Mouse (Mus musculus) splenic B cell, adult 2 months (primary cell): ENCODE data around the gene Gm29609.

Experiments used
- DNase-seq: peaks from one replicate; pipeline ENCODE4 v3.0.0-alpha.2; 2011; ENCODE audit warnings: low read depth, low spot score
- H3K27me3 ChIP-seq: 2 replicates; pipeline ENCODE4 v1.6.1; 2012; ENCODE audit warnings: mild to moderate bottlenecking, low read length, moderate library complexity, mixed read lengths; ENCODE audit not compliant: control insufficient read depth, poor library complexity, insufficient read depth, severe bottlenecking
- H3K36me3 ChIP-seq: 2 replicates; pipeline ENCODE4 v1.6.1; 2012; ENCODE audit warnings: mild to moderate bottlenecking, low read length, moderate library complexity, mixed read lengths; ENCODE audit not compliant: control insufficient read depth, poor library complexity, insufficient read depth, severe bottlenecking

Gene Gm29609

DNA sequence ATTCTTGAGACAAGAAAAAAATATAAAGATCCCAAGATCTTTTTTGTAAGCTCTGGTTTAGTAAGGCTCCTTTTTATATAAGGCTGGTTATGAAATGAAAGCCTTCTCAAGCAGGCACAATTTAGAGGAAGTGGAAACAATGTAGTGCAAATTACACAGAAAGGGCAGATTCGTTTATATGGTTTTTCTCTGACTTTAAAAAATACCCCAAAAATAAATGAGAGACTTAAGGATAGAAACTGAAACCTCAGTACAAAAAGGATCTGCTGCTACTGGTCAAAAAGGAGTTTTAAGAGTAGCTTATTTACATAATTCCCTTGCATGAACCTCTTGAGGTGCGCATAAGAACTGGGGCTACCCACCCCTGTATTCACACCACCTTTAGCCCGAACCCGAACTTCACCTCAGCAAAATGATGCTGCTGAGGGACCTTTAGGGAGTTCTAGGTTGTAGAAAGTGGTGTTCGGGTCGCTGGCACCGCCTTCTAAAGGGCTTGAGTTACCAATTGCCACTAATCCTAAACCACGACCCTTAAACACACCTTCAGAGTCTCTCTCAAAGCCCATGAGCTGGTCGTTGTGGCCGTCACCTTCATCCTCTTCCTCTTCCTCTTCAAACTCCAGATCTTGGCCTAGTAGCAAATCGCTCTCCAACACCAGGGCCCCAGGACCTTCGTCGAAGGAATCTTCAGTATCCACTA lies 21.5 kb upstream of the Gm29609 start:
- peaks cover 18% of the 10 kb centered on the region for H3K36me3 ChIP-seq
- H3K27me3 ChIP-seq = no peaks in the 10 kb centered on the region
- DNase-seq = peak; percentile 68

DNA sequence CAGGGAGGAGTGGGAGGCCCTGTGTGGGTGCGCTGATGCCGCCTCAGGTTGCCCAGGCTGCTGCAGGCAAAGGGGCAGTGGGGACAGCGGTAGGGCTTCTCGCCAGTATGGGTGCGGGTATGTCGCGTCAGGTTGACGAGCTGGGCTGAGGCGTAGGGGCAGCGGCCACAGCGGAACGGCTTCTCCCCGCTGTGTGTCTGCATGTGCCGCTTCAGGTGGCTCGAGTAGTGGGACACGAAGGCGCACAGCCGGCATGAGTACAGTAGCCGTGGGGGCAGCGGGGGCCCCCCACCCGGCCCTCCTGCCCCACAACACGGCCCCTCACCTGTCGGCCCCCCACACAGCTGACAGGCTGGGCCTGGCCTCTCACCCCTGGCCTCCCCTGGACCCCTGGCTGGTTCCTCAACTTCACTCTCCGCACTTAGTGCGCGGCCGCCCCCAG lies 20.6 kb upstream of the Gm29609 start:
- DNase-seq = peak; percentile 25
- no peaks in the 10 kb centered on the region for H3K27me3 ChIP-seq
- H3K36me3 ChIP-seq = peaks cover 19% of the 10 kb centered on the region

DNA sequence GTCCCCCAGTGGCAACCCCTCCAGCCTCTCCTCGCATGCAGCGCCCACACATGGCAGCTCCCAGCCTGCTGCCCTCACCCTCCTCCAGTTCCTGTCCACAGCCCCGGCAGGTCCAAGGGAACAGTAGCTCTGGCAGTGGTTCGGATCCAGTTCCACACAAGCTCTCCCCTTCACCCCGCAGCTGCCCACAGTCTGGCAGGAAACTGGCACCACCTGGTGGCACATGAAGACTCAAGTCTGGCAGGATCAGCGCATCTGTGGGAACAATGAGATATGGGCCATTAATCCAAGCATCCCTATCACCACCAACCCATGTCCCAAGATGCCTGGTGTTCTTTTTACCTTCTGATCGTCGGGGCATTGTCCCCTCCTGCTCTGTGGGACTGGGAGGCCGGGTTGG lies 20.2 kb upstream of the Gm29609 start:
- DNase-seq = no peak
- peaks cover 22% of the 10 kb centered on the region for H3K36me3 ChIP-seq

DNA sequence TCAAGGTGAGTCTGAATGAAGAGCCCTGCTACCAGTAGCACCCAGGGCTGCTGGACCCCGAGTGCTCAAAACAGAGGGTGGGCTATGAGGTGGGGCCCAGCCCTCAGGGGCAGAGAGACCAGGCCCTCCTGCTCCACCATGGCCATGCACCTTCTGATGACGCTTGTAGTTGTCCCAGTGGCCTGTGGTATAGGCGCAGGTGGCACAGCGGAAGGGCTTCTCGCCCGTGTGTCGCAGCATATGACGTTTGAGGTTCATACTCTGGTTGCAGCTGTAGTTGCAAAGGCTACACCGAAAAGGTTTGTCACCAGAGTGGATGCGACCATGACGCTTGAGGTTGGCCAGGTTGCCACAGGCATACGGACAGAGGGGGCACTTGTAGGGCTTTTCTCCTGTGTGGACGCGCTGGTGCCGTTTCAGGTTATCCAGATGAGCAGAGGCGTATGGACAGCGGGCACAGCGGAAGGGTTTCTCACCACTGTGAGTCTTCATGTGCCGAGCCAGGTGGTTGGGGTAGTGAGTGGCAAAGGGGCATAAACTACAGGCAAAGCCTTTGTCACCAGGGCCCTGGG lies 19.7 kb upstream of the Gm29609 start:
- peaks cover 22% of the 10 kb centered on the region for H3K36me3 ChIP-seq
- DNase-seq = no peak
- H3K27me3 ChIP-seq = no peaks in the 10 kb centered on the region

More for the DNA sequence above, 20.2 kb upstream of the Gm29609 start:
- H3K27me3 ChIP-seq = no peaks in the 10 kb centered on the region

DNA sequence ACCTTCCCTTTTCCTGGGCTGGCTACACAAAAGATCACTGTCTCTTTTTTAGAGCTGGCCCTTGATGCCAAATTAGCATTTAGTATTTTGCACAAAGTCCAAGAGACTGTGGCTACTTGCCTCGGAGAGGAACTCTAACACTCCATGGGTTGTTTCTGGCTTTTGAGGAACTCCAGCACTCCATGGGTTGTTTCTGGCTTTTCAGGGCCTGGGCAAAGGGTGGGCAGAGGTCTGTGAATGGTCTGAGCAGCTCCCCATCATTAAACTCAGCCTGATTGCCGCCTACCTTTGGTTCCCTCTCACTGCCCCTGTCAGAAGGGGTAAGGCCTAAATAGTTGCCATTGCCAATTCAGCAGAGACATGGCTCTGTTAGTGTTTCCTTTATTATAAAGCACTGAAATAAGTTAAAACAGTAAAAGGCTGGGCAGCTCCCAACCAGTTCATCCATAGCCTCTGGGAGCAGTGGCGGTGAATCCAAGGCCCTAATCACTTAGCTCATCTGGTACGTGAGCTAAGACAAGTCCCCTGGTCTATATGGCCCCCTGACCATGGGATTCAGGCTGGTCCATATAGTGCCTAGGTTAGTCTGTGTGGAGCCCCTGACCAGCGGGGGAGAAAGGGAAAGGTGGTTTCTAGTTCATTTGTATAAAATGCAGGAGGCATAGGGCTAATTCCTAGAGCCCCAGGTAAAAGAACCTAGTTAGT lies 19.1 kb upstream of the Gm29609 start:
- Histone ChIP-seq H3K36me3 (peaks cover 22% of the 10 kb centered on the region), H3K27me3 (no peaks in the 10 kb centered on the region)
- DNase-seq = no peak

DNA sequence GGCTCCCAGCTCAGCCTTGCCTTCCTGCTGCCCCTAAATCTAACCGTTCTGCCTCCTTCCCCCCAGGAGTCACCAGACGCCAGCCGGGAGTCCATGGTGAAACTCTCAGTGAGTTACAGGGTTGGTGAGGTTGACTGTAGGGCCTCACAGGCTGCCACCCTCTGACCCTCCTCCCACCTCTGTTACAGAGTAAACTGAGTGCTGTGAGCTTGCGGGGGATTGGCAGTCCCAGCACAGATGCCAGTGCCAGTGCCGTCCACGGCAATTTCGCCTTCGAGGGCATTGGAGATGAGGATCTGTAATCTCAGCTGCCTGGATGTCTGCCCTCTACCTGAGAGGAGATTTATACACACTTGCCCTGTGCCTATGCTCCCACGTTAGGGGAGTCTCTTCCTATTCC lies 18.5 kb upstream of the Gm29609 start:
- no peak for DNase-seq
- H3K36me3 ChIP-seq = peaks cover 21% of the 10 kb centered on the region
- H3K27me3 ChIP-seq = no peaks in the 10 kb centered on the region

DNA sequence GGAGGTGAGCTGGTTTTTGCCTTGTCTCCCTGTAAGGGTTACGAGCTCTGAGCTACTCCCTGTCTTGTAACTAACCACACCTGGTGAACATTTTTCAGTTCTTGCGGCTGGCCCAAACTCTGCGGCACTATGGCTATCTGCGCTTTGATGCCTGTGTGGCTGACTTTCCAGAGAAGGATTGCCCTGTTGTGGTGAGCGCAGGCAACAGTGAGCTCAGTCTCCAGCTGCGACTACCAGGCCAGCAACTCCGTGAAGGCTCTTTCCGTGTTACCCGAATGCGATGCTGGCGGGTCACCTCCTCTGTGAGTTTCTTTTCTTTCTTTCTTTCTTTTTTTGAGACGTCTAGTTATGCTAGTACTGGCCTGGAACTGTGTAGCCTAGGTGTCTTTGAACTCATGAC lies 17.4 kb upstream of the Gm29609 start:
- H3K27me3 ChIP-seq = no peaks in the 10 kb centered on the region
- H3K36me3 ChIP-seq = peaks cover 20% of the 10 kb centered on the region
- no peak for DNase-seq

DNA sequence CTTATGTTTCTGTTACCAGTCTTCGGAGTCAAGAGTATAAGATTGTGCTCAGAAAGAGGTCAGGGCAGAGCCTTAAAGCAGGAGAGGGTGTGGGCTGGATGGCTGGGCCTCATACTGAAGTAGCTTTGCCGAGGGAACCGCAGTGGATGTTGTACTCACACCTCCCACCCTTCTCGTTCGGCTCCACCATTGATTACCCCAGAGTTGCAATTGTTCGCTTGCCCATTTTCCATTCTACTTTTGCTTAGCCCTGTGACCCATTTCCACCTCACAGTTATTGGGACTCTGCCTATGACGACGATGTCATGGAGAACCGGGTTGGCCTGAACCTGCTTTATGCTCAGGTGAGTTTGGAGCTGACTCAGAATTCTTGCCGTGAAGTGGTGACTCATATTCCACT lies 16.5 kb upstream of the Gm29609 start:
- DNase-seq = no peak
- Histone ChIP-seq H3K27me3 (no peaks in the 10 kb centered on the region), H3K36me3 (peaks cover 20% of the 10 kb centered on the region)

DNA sequence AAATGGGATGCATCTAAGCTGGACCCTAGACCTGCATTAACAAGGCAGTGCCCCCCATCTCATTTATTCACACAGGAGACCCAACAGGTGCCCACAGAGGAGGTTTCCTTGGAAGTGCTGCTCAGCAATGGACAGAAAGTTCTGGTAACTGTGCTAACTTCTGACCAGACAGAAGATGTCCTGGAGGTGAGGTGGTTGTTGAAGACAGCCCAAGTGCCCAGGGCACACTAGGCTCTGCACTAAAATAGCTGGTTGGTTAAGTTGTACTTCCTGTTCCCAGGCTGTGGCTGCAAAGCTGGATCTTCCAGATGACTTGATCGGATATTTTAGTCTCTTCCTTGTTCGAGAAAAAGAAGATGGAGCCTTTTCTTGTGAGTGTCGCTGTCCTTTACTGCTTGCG lies 16.0 kb upstream of the Gm29609 start:
- peaks cover 20% of the 10 kb centered on the region for H3K36me3 ChIP-seq
- no peak for DNase-seq
- no peaks in the 10 kb centered on the region for H3K27me3 ChIP-seq

DNA sequence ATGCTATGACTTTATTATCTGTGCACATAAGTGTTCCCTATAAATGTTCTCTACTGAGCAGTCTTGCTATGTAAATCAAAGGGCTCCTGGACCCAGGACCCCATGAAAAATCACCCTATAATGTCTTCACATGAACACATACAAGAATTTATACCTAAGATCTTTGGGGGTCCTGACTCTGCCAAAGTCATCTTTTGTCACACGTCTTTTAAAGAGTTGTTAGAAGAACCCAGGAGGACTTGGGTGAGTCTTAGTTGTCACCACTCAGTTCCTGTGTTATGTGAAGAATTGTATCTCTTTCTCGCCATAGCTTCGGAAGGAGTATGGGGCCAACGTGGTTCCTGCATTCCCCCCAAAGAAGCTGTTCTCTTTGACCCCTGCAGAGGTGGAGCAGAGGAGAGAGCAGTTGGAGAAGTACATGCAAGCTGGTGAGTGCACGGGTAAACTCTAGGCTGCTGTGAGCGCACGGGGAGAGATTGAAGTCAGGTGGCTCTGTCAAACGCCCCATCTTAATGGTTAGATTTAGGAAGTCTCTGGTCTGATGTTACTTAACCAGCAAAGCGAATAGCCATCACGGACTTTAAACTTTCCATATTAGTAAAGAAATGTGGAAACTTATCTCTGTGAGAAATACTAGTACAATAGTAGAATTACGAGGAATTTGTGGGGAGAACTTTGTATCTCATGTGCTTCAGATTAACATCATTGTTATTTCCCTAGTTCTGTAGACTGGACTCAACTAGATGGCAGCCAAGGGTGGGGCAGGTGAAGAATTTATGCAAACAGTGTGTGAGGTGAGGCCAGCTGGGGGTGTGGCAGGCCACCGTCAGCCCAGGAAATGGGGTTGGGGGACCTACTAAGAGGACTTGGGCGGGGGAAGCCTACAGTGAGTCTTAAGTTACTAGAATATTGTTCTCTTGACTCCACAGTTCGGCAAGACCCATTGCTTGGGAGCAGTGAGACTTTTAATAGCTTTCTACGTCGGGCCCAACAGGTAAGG lies 15.1 kb upstream of the Gm29609 start:
- no peak for DNase-seq
- Histone ChIP-seq H3K27me3 (no peaks in the 10 kb centered on the region), H3K36me3 (peaks cover 17% of the 10 kb centered on the region)

DNA sequence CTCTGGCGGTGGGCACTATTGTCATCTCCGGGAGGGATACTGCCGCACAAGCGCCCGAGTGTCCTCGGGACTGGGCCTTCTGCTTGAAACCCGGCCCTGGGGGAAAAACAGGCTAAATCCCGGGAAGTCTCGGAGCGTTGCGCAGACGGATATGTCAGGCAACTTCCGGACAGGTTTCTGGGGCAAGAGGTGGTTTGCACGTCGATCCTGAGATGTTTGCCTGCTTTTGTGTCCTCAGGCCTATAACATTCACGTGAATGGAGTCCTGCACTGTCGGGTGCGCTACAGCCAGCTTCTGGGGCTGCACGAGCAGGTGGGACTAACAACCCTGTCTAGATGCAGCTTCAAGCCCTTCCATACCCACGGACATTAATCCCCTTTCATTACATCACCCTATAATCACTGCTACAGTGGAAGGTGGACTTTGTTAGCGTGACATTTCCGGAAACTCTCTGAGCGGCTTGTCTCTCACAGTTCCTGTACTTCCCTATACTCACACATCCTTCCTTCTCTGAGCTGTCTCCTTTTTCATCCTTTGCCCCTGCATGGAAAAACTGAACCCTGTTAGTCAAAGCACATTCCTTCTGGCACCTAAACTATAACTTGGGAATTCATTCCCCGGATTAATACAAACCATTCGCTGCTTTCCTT lies 14.0 kb upstream of the Gm29609 start:
- peak; percentile 20 for DNase-seq
- Histone ChIP-seq H3K27me3 (no peaks in the 10 kb centered on the region), H3K36me3 (peaks cover 14% of the 10 kb centered on the region)

DNA sequence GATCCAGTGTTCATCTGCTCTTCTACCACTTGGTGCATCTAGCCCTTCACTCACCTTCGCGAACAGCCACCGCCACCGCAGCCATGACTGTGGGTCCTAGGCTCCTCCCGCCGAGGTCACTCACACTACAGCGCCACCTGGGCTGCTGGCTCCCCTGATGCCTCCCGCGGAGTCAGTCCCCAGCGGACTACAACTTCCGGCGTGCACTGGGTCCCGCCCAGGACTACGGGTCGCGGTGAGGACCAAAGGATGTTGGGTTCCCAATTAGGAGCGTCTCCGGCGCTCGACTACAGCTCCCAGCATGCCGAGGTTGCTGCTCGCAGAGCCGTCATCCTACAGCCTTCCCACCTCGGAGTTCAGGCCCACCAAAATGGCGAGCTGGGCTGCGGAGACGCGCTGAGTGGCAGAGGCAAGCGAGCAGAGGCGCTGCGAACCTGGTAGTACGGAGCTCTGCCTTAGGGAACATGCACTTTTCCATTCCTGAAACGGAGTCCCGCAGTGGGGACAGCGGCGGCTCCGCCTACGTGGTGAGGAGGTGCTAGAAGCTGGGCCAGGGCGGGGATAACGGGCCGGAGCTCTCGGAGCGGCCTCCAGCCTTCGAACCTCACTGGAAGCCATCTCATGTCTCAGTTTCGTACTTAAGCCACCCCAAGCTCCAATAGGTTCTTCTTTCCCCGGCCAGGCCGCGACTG lies 13.4 kb upstream of the Gm29609 start, which contains the start of the genes Snx17 and Eif2b4:
Gene Snx17, plus strand, starts transcription at position 289 of the 692 bp plus-strand sequence.
Gene Eif2b4, minus strand, starts transcription at position 492 of the 692 bp plus-strand sequence.
- no peaks in the 10 kb centered on the region for H3K27me3 ChIP-seq
- H3K36me3 ChIP-seq = peaks cover 14% of the 10 kb centered on the region
- peak; percentile 99 for DNase-seq

DNA sequence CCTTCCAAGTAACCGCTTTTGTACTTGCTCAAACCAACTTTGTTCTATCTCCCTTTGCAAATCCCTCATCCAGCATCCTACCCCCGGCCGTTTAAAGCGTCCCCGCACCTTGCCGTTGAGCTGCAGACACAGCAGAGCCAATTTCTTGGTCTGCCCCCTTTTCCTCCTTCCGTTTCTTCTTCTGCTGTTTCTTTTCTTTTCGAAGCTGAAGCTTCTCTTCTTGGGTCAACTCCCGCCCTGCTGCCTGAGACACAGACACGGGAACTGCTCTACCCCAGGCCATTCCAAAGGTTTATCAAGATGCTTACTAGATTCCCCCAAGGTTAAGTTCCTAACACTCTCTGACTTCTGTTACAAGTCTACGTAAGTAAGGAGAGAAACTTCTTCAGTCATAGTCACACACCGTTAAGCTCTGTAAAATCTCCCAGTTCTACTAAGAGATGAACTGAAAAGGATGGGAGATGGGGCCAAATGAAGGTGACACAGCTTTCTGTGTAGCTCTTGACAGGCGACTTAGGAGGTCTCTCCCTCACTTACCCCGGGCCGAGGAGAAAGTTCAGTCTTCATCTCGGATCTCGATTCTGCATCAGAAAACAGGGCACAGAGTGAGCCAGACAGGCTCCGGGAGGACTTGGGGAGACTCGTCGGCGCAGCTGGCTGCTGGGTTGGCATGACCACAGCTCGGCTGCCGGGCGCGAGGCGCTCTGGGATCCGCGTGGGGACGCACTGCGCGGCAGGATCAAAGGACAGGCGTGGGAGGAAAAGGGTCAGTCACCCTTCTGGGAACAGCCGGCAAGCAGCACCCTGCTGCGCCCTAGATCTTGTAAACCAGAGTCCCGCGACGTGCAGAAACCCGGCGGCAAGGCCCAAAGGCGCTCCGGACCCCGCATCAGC lies 12.6 kb upstream of the Gm29609 start:
- DNase-seq = no peak
- Histone ChIP-seq H3K27me3 (no peaks in the 10 kb centered on the region), H3K36me3 (peaks cover 12% of the 10 kb centered on the region)
